Mouse (Mus musculus) kidney, adult 2 months (tissue): Measurements from ENCODE around the gene Eps8l2.

Source experiments
- CTCF ChIP-seq: fragments of 200-500 bp; conservative IDR thresholded peaks from 2 replicates; pipeline ENCODE4 v1.5.1; 2011; ENCODE audit warnings: low read depth, mild to moderate bottlenecking, control low read depth, low read length, moderate library complexity, mixed read lengths; ENCODE audit not compliant: insufficient read depth, insufficient read length
- POLR2A ChIP-seq: fragments of 200-500 bp; IDR thresholded peaks from one replicate; pipeline ENCODE4 v1.6.1; 2011; ENCODE audit warnings: low read depth, low read length, control low read depth

DNA sequence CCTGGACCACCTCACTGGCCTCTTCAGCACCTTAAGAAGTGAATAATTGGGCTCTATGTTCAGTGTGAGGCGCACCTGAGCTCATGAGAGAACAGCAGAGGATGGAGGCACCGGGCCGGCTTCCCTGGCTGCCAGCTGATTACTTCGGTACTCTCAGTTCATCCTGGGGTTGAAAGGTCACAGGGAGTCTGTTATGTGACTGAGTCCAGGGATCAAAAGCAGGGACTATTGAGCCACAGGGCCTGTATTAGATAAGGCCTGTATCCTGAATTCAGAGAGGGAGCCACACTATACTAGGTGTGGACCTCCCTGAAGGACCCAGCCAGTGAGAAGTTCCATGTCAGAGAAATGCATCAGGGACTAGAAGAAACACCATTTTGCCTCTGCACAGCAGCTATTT is 34.1 kb upstream of the Eps8l2 start:
- TF ChIP-seq CTCF (no peak), POLR2A (no peak)
